Mouse (Mus musculus) testis, adult 2 months (tissue): Measurements from ENCODE around the gene Dbndd2.

Source experiments
- CTCF ChIP-seq: fragments of 200-500 bp; IDR thresholded peaks from 2 replicates; pipeline ENCODE4 v1.5.1; 2012; ENCODE audit warnings: low read depth, mild to moderate bottlenecking, inconsistent platforms, low read length, moderate library complexity; ENCODE audit not compliant: control insufficient read depth, insufficient read depth, insufficient replicate concordance
- POLR2A ChIP-seq: fragments of 200-500 bp; IDR thresholded peaks from 2 replicates; pipeline ENCODE4 v1.6.1; 2012; ENCODE audit warnings: low read depth, mild to moderate bottlenecking, inconsistent platforms, low read length, moderate library complexity; ENCODE audit not compliant: control insufficient read depth

DNA sequence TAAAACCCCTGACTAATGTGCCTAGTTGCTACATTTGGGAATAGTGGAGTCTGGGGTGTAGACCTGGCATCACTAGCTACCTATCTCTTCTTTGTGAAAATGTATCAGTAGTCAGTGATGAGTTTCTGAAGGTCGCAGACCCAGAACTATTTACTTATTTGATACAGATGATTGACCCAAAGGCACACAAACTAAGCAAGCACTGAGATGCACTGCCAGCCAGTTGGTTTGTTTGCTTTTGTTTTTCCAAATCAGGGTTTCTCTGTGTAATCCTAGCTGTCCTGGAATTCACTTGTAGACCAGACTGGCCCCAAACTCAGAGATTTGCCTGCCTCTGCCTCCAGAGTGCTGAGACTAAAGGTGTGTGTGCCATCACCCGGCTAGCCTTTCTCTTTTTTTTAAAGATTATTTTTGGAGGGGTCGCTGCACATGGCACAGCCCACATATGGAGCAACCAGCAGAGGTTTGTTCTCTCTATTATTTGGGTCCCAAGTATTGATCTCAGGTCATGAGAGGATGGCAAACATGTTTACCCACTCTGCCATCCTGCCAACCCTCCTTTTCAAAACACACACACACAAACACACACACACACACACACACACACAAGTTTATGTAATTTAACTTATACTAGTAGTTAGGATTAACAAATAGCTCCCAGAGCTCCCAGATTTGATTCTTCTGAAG is 40.4 kb upstream of the Dbndd2 start:
- no peak for TF ChIP-seq POLR2A
- TF ChIP-seq CTCF: no peak
